Mouse (Mus musculus): Measurements from ENCODE around the gene Ppp1r12b.

Ppp1r12b gene

GRCm38 (mm10) chr1:134759133-134759532, 196.6 kb downstream of the Ppp1r12b start:
- no peak for DNase-seq (ENCODE audit: low read depth)

GRCm38 (mm10) chr1:134757230-134757629, 198.5 kb downstream of the Ppp1r12b start:
- no peak for DNase-seq (ENCODE audit: low read depth)

- DNase-seq (ENCODE audit: low read depth), result no peak
These were observed 199.4 kb downstream of the Ppp1r12b start for GRCm38 (mm10) chr1:134756190-134756873.

- no peak for DNase-seq (ENCODE audit: low read depth)
These were observed 200.1 kb downstream of the Ppp1r12b start for GRCm38 (mm10) chr1:134755548-134756189.

- no peak for DNase-seq (ENCODE audit: low read depth)
These were observed 200.9 kb downstream of the Ppp1r12b start for GRCm38 (mm10) chr1:134754818-134755217.

GRCm38 (mm10) chr1:134753751-134754630, 201.8 kb downstream of the Ppp1r12b start:
- DNase-seq (ENCODE audit: low read depth), result no peak

GRCm38 (mm10) chr1:134752447-134752846, 203.3 kb downstream of the Ppp1r12b start:
- no peak for DNase-seq (ENCODE audit: low read depth)

- no peak for DNase-seq (ENCODE audit: low read depth)
These were observed 205.9 kb downstream of the Ppp1r12b start for GRCm38 (mm10) chr1:134749889-134750288.

- DNase-seq (ENCODE audit: low read depth), result peak; percentile 76
These were observed 208.2 kb downstream of the Ppp1r12b start for GRCm38 (mm10) chr1:134747236-134748174.

- no peak for DNase-seq (ENCODE audit: low read depth)
These were observed 210.1 kb downstream of the Ppp1r12b start for GRCm38 (mm10) chr1:134745648-134746047.

- DNase-seq (ENCODE audit: low read depth), result peak; percentile 68
These were observed 213.6 kb downstream of the Ppp1r12b start for GRCm38 (mm10) chr1:134741946-134742661.

- DNase-seq (ENCODE audit: low read depth), result peak; percentile 40
These were observed 214.3 kb downstream of the Ppp1r12b start for GRCm38 (mm10) chr1:134741433-134741832.

GRCm38 (mm10) chr1:134737463-134737862, 218.3 kb downstream of the Ppp1r12b start:
- DNase-seq (ENCODE audit: low read depth), result no peak

- no peak for DNase-seq (ENCODE audit: low read depth)
These were observed 222.1 kb downstream of the Ppp1r12b start for GRCm38 (mm10) chr1:134733659-134734058.

- no peak for DNase-seq (ENCODE audit: low read depth)
These were observed 228.5 kb downstream of the Ppp1r12b start for GRCm38 (mm10) chr1:134727256-134727655.

- DNase-seq (ENCODE audit: low read depth), result no peak
These were observed 229.3 kb downstream of the Ppp1r12b start for GRCm38 (mm10) chr1:134726480-134726879.

- DNase-seq (ENCODE audit: low read depth), result peak; percentile 32
These were observed 230.5 kb downstream of the Ppp1r12b start for GRCm38 (mm10) chr1:134725276-134725675.

GRCm38 (mm10) chr1:134722891-134723290, 232.9 kb downstream of the Ppp1r12b start:
- DNase-seq (ENCODE audit: low read depth), result no peak

GRCm38 (mm10) chr1:134721486-134721885, 234.3 kb downstream of the Ppp1r12b start:
- no peak for DNase-seq (ENCODE audit: low read depth)

- no peak for DNase-seq (ENCODE audit: low read depth)
These were observed 235.9 kb downstream of the Ppp1r12b start for GRCm38 (mm10) chr1:134719718-134720304.
